Mouse (Mus musculus) lung, postnatal 36 days (tissue): ENCODE data around the gene Cdc42ep4.

Source experiments
- DNase-seq: peaks from one replicate; pipeline ENCODE4 v3.0.0; 2022; ENCODE audit warnings: mixed read lengths

Cdc42ep4 gene

GRCm38 (mm10) chr11:113748797-113749521, 2.7 kb downstream of the Cdc42ep4 start:
- peak; percentile 88 for DNase-seq

- no peak for DNase-seq
Observed at GRCm38 (mm10) chr11:113747725-113748380, 3.8 kb downstream of the Cdc42ep4 start.

- peak; percentile 85 for DNase-seq
Observed at GRCm38 (mm10) chr11:113747056-113747455, 4.6 kb downstream of the Cdc42ep4 start.

- no peak for DNase-seq
Observed at GRCm38 (mm10) chr11:113745961-113746360, 5.7 kb downstream of the Cdc42ep4 start.

GRCm38 (mm10) chr11:113742998-113743397, 8.7 kb downstream of the Cdc42ep4 start:
- DNase-seq: no peak

- DNase-seq: peak; percentile 73
Observed at GRCm38 (mm10) chr11:113740100-113740499, 11.6 kb downstream of the Cdc42ep4 start.

- peak; percentile 93 for DNase-seq
Observed at GRCm38 (mm10) chr11:113739213-113739612, 12.5 kb downstream of the Cdc42ep4 start.

- peak; percentile 61 for DNase-seq
Observed at GRCm38 (mm10) chr11:113737912-113738311, 13.8 kb downstream of the Cdc42ep4 start.

GRCm38 (mm10) chr11:113737553-113737854, 14.2 kb downstream of the Cdc42ep4 start:
- peak; percentile 67 for DNase-seq

GRCm38 (mm10) chr11:113736848-113737552, 14.7 kb downstream of the Cdc42ep4 start:
- no peak for DNase-seq

GRCm38 (mm10) chr11:113735151-113735550, 16.5 kb downstream of the Cdc42ep4 start:
- DNase-seq: no peak

- peak; percentile 89 for DNase-seq
Observed at GRCm38 (mm10) chr11:113733631-113734364, 17.9 kb downstream of the Cdc42ep4 start.

- no peak for DNase-seq
Observed at GRCm38 (mm10) chr11:113731945-113732612, 19.6 kb downstream of the Cdc42ep4 start.

GRCm38 (mm10) chr11:113730879-113731278, 20.8 kb downstream of the Cdc42ep4 start:
- peak; percentile 54 for DNase-seq

GRCm38 (mm10) chr11:113729917-113730316, 21.8 kb downstream of the Cdc42ep4 start:
- no peak for DNase-seq

GRCm38 (mm10) chr11:113729239-113729638, 22.4 kb downstream of the Cdc42ep4 start:
- no peak for DNase-seq

- no peak for DNase-seq
Observed at GRCm38 (mm10) chr11:113727992-113728391, 23.7 kb downstream of the Cdc42ep4 start.

GRCm38 (mm10) chr11:113726994-113727888, 24.4 kb downstream of the Cdc42ep4 start:
- no peak for DNase-seq

- DNase-seq: peak; percentile 44
Observed at GRCm38 (mm10) chr11:113725235-113726048, 26.2 kb downstream of the Cdc42ep4 start.

GRCm38 (mm10) chr11:113722405-113723090, 29.1 kb downstream of the Cdc42ep4 start:
- no peak for DNase-seq
